Mouse (Mus musculus): ENCODE data around the gene Tespa1. TPM values are rescaled to one million over a fixed set of nuclear protein-coding genes. Genes with fewer than 3 reads are reported as not detected.
"Not testable (repeated sequence)": the region's sequence is repeated elsewhere in the genome, so short reads cannot be mapped to it uniquely, and the experiment has no call there.

Tespa1 gene
- polyA plus RNA-seq (2012; rRNA removed), result 0.83 and 1.3 TPM in 2 replicates

GRCm38 (mm10) chr10:130322637-130323036 lies at the start of gene Tespa1:
Tespa1 (plus strand) TSS chr10:130322870.
- H3K4me1 ChIP-seq (ENCODE audit: control insufficient read depth, insufficient read depth, low read length), result no peaks in the 10 kb centered on the region
- no peak for DNase-seq
- WGBS, result 53% methylated on average over 5 of the region's 5 CpGs
- H3K4me3 ChIP-seq (replicated peaks; ENCODE audit: extremely low read depth, low read depth, low read length), result peak within 1 kb of the TSS; percentile 11
- TF ChIP-seq POLR2A (IDR thresholded peaks at IDR 0.05; ENCODE audit: borderline replicate concordance, extremely low read depth, low read depth, low read length) (no peak), CTCF (IDR thresholded peaks at IDR 0.05; ENCODE audit: insufficient read depth, low read length) (no peak)

DNA sequence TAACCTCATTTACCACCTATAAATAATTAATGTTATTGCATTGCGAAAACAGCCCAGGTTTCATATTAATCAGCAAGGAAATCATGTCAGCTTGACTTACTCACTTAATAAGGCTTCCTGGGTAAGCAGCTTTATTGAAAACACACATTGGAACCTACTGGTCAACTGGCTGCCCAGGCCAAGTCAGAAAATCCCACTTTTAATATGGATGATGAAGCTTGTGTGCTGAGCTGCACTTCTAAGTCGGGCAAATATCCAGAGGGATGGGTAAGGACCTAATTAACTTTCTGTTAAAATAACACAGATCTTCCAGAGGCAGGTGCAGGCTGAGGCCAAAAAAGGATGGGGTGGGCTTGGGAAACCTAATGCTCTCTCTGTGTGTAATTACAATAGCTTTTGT lies 46.9 kb upstream of the Tespa1 start:
- Histone ChIP-seq H3K4me1 (ENCODE audit: control insufficient read depth, insufficient read depth, low read length) (no peaks in the 10 kb centered on the region), H3K4me3 (replicated peaks; ENCODE audit: extremely low read depth, low read depth, low read length) (no peak overlapping the region)
- no peak for TF ChIP-seq CTCF (IDR thresholded peaks at IDR 0.05; ENCODE audit: insufficient read depth, low read length)
- no peak for TF ChIP-seq POLR2A (IDR thresholded peaks at IDR 0.05; ENCODE audit: borderline replicate concordance, extremely low read depth, low read depth, low read length)
- no peak for DNase-seq
- WGBS, result 56% methylated on average over 2 of the region's 2 CpGs

GRCm38 (mm10) chr10:130276496-130276895 lies 46.2 kb upstream of the Tespa1 start:
- TF ChIP-seq POLR2A (IDR thresholded peaks at IDR 0.05; ENCODE audit: borderline replicate concordance, extremely low read depth, low read depth, low read length), result no peak
- no peak for TF ChIP-seq CTCF (IDR thresholded peaks at IDR 0.05; ENCODE audit: insufficient read depth, low read length)
- WGBS, result 64% methylated on average over 2 of the region's 2 CpGs
- DNase-seq, result no peak

DNA sequence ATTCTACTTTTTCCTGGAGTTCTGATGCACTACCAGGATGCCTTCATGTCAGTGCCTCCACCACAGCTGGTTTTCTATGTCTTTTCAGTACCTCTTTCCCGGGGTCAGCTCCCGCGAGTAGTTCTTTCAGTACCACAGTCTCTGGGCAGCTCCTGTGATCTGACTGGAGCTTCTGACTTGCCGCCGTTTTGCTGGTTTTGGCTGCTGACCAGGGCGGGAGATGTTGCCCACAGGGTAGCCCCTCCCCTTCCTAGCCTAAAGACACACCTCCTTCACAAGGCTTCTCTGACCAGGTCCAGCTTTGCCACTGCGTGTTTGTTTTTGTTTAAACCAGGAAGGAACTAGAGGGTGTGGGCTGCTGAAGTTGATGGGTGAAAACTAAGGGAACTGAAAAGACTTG lies 42.6 kb upstream of the Tespa1 start, which contains the start of gene Neurod4:
Neurod4 (minus strand) TSS at position 175 of the 400 bp plus-strand sequence.
- TF ChIP-seq POLR2A (IDR thresholded peaks at IDR 0.05; ENCODE audit: borderline replicate concordance, extremely low read depth, low read depth, low read length) (no peak), CTCF (IDR thresholded peaks at IDR 0.05; ENCODE audit: insufficient read depth, low read length) (no peak)
- WGBS, result 2% methylated on average over 7 of the region's 7 CpGs
- DNase-seq, result no peak
- no peak within 1 kb of the TSS for H3K4me3 ChIP-seq (replicated peaks; ENCODE audit: extremely low read depth, low read depth, low read length)
- H3K4me1 ChIP-seq (ENCODE audit: control insufficient read depth, insufficient read depth, low read length), result no peaks in the 10 kb centered on the region

More at GRCm38 (mm10) chr10:130276496-130276895, 46.2 kb upstream of the Tespa1 start:
- no peaks in the 10 kb centered on the region for H3K4me1 ChIP-seq (ENCODE audit: control insufficient read depth, insufficient read depth, low read length)
- H3K4me3 ChIP-seq (replicated peaks; ENCODE audit: extremely low read depth, low read depth, low read length), result no peak overlapping the region

DNA sequence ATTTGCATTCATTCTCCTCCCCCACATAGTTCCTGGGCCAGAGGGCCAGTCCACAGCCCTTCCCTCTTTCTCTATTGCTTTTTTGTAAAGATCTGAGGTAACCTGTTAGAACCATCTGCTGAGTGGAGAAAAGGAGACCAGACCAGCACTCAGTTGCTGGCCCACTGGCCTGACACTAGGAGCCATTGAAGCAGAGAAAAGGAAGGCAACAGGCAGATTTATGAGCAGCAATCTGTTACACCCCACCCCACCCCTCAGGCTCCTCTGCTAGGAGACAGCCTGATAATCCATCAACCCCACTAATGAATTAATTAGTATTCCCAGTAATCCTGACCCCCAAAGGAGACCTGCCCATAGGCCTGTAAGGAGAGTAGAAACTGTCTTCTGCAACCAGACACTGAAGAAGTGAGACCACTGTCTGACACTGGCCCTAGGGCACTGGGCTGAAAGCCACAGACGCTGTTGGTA lies 40.7 kb upstream of the Tespa1 start:
- 48% methylated on average over 1 of the region's 1 CpGs for WGBS
- no peak overlapping the region for H3K4me3 ChIP-seq (replicated peaks; ENCODE audit: extremely low read depth, low read depth, low read length)
- TF ChIP-seq POLR2A (IDR thresholded peaks at IDR 0.05; ENCODE audit: borderline replicate concordance, extremely low read depth, low read depth, low read length), result no peak
- no peak for TF ChIP-seq CTCF (IDR thresholded peaks at IDR 0.05; ENCODE audit: insufficient read depth, low read length)
- H3K4me1 ChIP-seq (ENCODE audit: control insufficient read depth, insufficient read depth, low read length), result no peaks in the 10 kb centered on the region
- DNase-seq, result no peak

DNA sequence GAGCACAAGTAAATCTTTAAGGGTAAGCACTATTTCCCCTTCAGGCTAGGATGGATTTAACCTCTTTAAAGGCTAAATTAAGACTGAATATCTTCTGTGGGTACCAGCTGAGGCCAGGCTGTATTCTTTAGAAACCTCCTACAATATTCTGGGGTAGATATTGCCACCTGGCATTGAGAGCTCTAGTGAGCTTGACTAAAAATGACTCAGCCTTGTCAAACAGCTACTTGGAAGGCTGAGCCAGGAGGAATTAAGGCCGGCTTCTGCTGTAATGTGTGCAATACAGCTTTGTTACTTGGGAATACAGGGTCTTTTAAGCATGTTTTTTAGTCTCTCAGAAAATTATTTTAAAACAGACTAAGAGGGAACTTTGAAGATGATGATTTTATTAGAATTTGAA lies 35.5 kb upstream of the Tespa1 start:
- WGBS, result 64% methylated on average over 1 of the region's 1 CpGs

GRCm38 (mm10) chr10:130288007-130288406 lies 34.7 kb upstream of the Tespa1 start:
- H3K4me3 ChIP-seq (replicated peaks; ENCODE audit: extremely low read depth, low read depth, low read length), result no peak overlapping the region
- TF ChIP-seq POLR2A (IDR thresholded peaks at IDR 0.05; ENCODE audit: borderline replicate concordance, extremely low read depth, low read depth, low read length) (no peak), CTCF (IDR thresholded peaks at IDR 0.05; ENCODE audit: insufficient read depth, low read length) (no peak)
- 45% methylated on average over 3 of the region's 3 CpGs for WGBS
- no peak for DNase-seq
- H3K4me1 ChIP-seq (ENCODE audit: control insufficient read depth, insufficient read depth, low read length), result no peaks in the 10 kb centered on the region

More for the DNA sequence above, 35.5 kb upstream of the Tespa1 start:
- H3K4me3 ChIP-seq (replicated peaks; ENCODE audit: extremely low read depth, low read depth, low read length), result no peak overlapping the region
- no peaks in the 10 kb centered on the region for H3K4me1 ChIP-seq (ENCODE audit: control insufficient read depth, insufficient read depth, low read length)
- DNase-seq, result no peak
- no peak for TF ChIP-seq POLR2A (IDR thresholded peaks at IDR 0.05; ENCODE audit: borderline replicate concordance, extremely low read depth, low read depth, low read length)
- no peak for TF ChIP-seq CTCF (IDR thresholded peaks at IDR 0.05; ENCODE audit: insufficient read depth, low read length)

DNA sequence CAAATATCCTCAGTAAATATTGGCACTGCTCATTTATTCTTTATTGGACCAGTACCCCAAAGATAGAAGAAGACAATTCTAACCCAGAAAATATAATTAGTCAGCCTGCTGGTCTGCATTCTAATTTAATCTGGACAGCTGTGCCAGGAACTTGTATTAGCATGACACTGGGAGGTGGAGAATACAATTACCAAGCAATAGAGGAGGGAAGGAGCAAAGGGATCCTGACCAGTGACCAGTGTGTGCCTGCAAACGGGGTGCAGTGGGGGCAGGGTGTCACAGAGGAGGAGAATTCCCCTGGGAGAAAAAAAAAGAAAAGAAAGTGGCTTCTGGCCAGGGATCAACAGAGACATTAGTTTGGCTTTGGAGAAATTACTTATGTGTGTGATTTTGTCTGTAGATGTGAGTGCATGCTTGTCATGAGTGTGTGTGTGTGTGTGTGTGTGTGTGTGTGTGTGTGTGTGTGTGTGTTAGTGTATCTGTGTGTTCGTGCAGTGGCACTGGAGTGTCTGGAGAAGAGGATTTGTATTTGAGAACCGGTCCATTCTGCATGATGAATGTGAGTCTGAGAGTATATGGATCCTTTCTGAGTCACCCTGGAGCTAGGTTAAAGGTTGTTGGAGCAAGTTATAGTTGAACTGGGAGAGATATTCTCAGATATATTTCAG lies 28.8 kb upstream of the Tespa1 start:
- Histone ChIP-seq H3K4me1 (ENCODE audit: control insufficient read depth, insufficient read depth, low read length) (no peaks in the 10 kb centered on the region), H3K4me3 (replicated peaks; ENCODE audit: extremely low read depth, low read depth, low read length) (no peak overlapping the region)
- TF ChIP-seq CTCF (IDR thresholded peaks at IDR 0.05; ENCODE audit: insufficient read depth, low read length) (no peak), POLR2A (IDR thresholded peaks at IDR 0.05; ENCODE audit: borderline replicate concordance, extremely low read depth, low read depth, low read length) (no peak)
- WGBS, result 13% methylated on average over 3 of the region's 3 CpGs
- no peak for DNase-seq

- H3K4me3 ChIP-seq (replicated peaks; ENCODE audit: extremely low read depth, low read depth, low read length); H3K4me1 ChIP-seq (ENCODE audit: control insufficient read depth, insufficient read depth, low read length); DNase-seq: not testable (repeated sequence)
- 17% methylated on average over 4 of the region's 4 CpGs for WGBS
- TF ChIP-seq CTCF (IDR thresholded peaks at IDR 0.05; ENCODE audit: insufficient read depth, low read length), result 0 out of 2 replicates have a peak, but pooled peaks have one; percentile 16
These were observed 23.9 kb upstream of the Tespa1 start for GRCm38 (mm10) chr10:130298748-130299147.

- DNase-seq; H3K4me3 ChIP-seq (replicated peaks; ENCODE audit: extremely low read depth, low read depth, low read length); H3K4me1 ChIP-seq (ENCODE audit: control insufficient read depth, insufficient read depth, low read length): not testable (repeated sequence)
- WGBS, result 79% methylated on average over 4 of the region's 5 CpGs
These were observed 18.5 kb upstream of the Tespa1 start for GRCm38 (mm10) chr10:130304138-130304537.

All from lung, adult 2 months (tissue).